Mouse (Mus musculus): ENCODE measurements around the gene Col13a1. TPM values are rescaled to one million over a fixed set of nuclear protein-coding genes. Genes with fewer than 3 reads are reported as not detected.

The Col13a1 gene
- total RNA-seq, 2 experiments from 2014 or later, result 5.9 to 11.7 TPM

DNA sequence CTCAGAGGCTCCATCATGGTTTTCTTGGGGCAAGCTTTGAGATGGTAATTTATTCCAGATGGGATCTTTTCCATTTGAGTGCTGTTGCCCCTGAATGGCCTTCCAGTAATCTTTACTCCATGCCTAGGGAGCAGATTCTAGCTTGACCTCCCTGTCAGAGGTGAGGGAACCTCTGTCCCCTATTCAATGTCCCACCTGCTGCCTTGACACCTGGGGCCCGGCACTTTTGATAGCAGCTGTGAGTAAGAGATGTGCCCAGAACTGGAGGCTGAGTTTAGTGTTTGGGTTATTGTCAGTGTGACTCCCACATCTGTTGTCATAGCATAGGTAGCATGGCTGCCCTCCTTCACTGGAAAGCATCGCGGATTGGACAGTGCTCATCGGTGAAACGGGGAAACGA, 147.2 kb downstream of the Col13a1 start:
- DNase-seq (ENCODE audit: low spot score in 2 of 2), result no peak

DNA sequence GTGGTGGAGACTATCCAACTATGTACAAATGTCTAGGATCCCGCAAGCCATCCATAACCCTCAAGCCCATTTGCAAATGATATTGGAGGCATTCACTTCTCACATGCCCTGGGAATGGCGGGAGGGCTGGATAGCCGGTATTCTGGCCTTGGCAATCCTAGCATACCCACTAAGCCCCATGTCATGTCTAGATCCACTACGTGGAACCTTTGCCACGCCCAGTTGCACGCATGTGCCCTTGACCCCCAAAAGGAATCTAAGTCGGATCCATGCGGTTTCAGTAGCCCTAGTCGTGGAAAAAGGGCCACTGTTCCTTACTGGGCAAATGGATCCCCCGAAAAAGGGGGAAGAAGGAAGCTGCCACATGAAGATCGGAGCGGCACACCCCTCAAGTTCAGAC, 147.7 kb downstream of the Col13a1 start:
- DNase-seq (ENCODE audit: low spot score in 2 of 2), result peak in 1 of 2 experiments; percentile 10

GRCm38 (mm10) chr10:61830817-61831216, 148.1 kb downstream of the Col13a1 start:
- no peak for DNase-seq (ENCODE audit: low spot score in 2 of 2)

- DNase-seq (ENCODE audit: low spot score in 2 of 2), result no peak
Measured at GRCm38 (mm10) chr10:61829046-61829445, 149.9 kb downstream of the Col13a1 start.

DNA sequence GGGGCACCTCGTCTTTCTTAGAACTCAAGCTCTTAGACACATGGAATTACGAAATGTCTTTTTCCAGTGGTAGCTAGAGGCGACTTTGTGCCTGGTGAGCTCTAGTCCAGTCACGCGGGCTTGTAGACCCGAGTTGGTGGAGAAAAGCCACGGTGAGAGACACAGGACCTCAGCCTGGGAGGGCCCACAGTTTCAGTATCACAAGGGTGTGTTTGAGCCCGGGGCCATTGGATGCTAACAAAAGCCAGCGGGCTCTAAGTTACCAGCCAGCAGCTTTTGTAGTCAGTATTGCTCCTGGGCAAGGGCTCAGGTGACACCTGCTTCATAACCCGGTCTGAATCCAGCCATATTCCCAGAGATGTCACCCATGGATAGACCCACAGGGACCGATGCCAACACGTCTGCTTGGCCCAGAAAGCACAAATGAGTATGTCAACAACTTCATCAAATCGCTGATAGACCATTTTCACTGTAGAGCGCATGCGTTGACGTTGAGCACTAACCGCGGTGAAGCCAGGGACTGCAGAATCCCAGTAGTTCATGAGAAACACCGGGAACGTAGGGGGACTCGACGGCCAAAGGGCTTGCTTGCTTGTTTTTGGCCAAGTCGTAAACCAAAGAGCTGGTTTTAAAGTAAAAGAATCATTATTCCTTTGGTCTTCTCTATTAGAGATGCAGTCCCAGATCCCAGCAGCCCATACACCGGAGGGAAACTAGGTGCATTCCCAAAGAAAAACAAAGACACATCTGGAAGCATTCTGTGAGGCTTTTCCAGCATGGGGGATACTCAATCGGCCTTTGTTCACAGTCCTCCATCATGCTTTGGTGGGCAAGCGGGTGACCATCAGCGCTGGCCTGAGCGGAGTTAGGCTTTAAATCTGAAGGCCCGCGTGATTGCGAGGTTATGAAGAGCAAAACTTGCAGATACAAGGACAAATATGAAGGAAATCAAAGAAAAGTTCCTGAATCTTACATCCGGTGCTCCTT, 150.7 kb downstream of the Col13a1 start:
- DNase-seq (ENCODE audit: low spot score in 2 of 2), result no peak

DNA sequence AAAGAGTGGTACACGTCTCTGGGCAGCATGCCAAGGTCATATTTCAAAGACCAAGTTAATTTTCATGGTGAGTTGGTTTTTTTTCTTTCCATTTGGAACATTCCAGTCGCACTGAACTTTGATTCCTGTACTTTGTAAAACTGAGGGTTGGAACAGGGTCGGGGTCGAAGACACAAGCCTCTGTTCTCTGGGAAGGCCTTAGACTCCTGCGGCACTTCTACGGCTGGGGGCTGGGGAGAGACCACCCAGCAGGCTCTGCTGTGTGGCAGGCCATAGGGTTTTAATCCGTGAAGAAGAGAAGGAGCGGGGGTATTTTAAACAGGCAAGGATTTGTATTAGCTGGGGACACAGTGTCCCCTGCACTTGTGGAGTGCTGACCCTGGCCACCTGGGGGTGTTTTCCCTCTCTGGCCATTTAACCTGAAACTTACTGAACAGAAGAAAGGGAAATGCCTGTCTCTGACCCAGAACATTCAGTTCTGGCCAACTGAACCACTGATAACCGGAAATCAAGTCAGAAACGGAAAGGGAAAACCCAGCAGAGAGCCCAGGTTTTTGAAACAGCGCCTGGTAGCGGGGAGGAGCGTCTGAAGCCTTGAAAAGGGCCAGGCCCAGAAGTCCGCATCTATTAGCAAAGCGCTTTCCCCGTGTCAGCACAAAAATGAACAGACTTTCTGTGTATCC, 152.0 kb downstream of the Col13a1 start:
- DNase-seq (ENCODE audit: low spot score in 2 of 2), result no peak

- no peak for DNase-seq (ENCODE audit: low spot score in 2 of 2)
Measured at GRCm38 (mm10) chr10:61825979-61826752, 152.7 kb downstream of the Col13a1 start.

DNA sequence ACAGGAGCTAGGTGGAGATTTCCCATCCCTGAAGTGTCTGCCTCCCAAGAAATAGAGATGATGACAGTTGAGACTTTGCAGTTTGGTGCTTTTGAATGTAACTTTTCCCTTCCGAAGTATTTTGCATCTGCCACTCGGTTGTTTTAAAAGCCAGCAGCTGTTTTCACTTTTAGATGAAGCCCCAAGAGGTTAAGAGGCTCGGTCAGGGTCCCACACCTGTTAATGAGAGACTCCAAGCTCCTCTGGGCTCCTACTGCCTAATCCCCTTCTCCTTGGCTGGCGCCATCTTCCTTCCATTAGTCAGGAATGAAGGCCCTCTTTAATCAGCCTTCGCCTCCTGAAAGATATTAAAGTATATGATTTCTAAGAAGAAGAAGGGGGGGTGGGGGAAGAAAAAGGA, 153.4 kb downstream of the Col13a1 start:
- no peak for DNase-seq (ENCODE audit: low spot score in 2 of 2)

DNA sequence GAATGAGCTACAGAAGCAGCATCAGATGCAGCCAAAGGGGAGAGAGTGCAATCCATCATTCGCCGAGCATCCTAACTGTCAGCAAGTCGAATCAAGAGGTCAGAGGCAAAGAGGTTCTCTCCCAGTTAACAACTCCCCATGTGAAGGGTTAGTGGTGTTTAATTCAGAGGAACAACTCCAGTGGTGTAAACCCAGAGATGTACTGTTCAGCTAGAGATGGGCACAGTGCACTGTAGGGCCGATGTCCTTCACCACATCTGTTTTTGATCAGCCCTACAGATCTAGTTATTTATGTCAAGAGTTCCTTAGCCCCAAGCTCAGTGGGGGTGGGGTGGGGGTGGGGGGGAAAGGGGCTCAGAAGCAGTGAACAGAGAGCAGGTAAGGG, 155.2 kb downstream of the Col13a1 start:
- DNase-seq (ENCODE audit: low spot score in 2 of 2), result no peak

DNA sequence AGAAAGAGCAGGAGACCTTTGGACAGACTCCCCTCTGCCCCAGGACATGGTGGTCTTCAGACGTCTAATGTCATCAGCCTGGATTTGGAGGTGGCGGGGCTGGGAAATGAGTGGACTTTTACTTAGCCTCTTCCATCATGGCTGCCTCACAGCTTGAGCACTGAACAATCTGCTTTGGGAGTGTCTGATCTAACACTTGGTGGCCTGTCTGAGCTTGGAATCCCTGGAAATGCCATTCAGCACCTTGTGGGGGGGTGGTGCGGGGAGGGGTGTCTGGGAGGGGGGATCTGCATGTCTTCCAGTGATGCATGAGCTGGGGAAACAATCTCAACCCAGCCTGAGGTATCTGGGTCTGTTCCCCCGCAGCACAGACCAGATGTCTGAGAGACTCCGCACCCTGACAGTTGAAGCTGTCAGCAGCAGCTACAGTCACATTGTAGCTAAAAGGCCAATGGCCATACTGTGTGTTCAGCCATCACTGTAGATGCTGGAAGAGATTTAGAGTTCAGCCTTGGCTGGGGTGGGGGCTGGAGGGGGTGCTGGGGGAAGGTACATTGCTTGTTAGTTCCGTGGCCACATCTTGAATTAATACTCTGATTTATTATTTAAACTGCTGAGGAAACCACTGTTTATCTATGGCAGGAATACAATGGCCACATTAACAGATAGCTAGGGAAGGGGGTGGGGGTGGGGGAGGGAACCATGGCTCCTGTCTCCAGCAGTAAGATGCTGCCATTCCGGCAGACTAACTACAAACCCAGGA, 155.8 kb downstream of the Col13a1 start:
- no peak for DNase-seq (ENCODE audit: low spot score in 2 of 2)

DNA sequence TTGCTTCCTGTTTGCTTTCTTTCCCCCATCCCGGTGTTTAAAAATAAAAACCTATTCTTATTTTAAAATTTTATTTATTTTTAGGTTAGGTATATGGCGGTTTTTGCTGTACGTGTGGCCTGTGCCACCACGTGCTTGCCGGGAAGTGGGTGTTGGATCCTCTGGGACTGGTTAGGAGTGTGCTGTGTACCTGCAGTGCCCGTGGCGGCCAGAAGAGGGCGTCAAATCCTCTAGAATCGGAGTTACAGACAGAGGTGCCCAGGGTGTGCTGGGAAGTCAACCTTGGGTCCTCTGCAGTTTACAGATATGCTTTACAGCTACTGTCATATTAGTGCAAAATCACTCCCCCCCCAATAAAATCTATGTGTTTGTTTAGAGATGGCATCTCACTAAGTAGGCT, 158.9 kb downstream of the Col13a1 start:
- DNase-seq (ENCODE audit: low spot score in 2 of 2), result no peak

DNA sequence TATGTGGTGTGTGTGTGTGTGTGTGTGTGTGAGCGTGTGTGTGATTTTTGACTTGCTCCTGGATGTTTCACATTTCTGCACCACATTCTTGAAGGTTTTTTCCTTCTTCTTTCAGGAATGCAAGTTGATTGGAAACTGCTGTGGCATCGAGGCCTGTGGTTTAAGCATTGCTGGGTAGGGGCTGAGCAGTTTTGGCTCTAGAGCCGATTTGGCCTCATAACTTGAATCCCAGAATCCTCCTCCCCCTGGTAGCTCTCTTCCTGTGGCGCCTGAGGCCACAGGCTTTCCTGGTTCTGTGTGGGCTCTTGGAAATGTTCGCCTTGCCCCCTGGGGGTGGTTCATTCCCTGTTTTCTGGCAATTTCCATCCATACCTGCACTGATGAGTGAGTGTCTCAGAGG, 166.9 kb downstream of the Col13a1 start:
- no peak for DNase-seq (ENCODE audit: low spot score in 2 of 2)

DNA sequence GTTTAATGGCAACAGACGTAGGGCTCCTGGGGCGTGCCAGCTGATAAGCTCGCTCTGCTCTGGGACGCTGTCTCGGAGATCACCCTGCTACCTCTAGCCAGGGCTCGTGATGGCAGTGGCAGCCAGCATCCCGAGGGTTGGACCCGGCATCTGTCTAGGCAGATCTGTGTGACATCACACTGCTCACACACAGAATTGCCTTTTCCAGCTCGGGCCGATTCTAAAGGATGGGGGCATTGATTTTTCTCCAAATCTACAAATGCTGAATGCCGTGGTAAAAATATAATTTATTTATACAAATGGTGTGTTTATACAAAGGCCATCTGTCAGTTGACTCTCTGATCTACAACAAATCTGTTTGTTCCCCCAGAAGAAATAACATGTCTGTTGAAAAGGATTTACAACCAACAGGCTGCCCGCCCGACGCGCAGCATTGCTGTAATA, 180.8 kb downstream of the Col13a1 start:
- no peak for DNase-seq (ENCODE audit: low spot score in 2 of 2)

GRCm38 (mm10) chr10:61795458-61795857, 183.4 kb downstream of the Col13a1 start:
- no peak for DNase-seq (ENCODE audit: low spot score in 2 of 2)

DNA sequence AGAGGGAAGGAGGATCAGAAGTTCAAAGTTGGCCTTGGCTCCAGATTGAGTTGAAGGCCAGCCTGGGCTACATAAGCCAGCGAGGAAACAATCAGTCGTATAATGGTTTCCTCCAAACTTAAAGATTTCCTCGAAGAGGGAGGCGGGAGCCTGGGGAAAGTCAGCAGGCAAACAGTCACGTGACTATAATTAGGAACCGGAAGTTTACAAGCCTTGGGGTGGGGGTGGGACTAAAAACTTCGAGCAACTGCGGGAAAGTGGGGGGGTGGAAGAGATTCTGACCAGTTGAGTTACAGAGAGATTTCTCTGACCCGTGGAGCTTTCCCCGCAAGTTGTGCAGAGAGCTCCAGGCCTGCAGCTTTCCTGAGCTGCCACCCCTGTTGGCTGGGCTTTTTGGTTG, 183.9 kb downstream of the Col13a1 start:
- no peak for DNase-seq (ENCODE audit: low spot score in 2 of 2)

DNA sequence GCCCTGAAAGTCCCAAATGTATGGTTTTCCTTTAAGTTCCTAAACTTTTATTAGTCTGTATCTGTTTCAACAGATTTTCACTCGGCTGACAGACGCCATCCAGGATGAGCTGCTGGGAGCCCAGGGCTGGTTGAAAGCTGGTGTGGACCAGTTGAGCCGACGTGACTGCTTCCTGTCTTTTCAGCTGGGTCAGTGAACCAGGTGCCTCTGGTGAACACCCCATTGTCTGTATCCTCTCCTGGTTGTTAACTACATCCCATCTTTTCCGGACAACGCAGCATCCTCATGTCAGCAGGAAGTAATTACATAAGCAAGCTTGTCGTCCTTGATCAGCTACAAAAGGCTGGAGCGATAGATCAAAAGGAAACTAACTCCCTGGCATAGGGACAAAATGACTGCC, 185.9 kb downstream of the Col13a1 start:
- no peak for DNase-seq (ENCODE audit: low spot score in 2 of 2)

- DNase-seq (ENCODE audit: low spot score in 2 of 2), result no peak
Measured at GRCm38 (mm10) chr10:61788499-61788898, 190.4 kb downstream of the Col13a1 start.
